Mouse (Mus musculus): ENCODE data around the gene Oxct1. TPM values are rescaled to one million over a fixed set of nuclear protein-coding genes. Genes with fewer than 3 reads are reported as not detected.

Oxct1 gene
- polyA plus RNA-seq, 1 experiment from 2014 or later: 196 TPM

DNA sequence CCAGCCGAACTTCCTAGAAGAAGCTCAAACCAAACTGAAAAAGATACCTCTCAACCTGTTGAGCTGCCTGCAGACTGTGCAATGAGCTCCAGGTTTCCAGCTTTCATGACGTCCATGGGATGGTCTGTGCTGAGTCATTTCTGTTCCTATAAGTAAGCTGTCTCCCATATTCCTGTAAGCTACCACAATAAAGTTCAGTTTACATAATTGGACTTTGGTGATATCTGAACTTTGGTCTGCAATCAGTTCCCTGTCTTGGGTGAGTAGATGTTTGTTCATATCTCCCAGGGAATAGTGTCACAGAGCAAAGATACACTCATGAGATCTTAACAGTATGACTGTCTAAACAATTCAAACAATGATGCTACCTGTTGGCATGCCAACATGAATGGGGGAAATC is 141.8 kb downstream of the Oxct1 start:
- no peak for ATAC-seq (replicated peaks; ENCODE audit: low FRiP score)
- no peaks in the 10 kb centered on the region for H3K4me1 ChIP-seq (replicated peaks; ENCODE audit: control insufficient read depth, insufficient read depth, low read length)
- H3K27ac ChIP-seq (ENCODE audit: low read depth, low read length): no peak overlapping the region
- no peaks in the 10 kb centered on the region for H3K9me3 ChIP-seq (ENCODE audit: control insufficient read depth, low read length)
- no peak overlapping the region for H3K9ac ChIP-seq (ENCODE audit: low read length)
- no peaks in the 10 kb centered on the region for H3K27me3 ChIP-seq (ENCODE audit: control insufficient read depth, insufficient read depth, low read length)
- no peak for DNase-seq (ENCODE audit: low spot score)
- 90% methylated on average over 2 of the region's 2 CpGs for WGBS
- H3K36me3 ChIP-seq (ENCODE audit: control insufficient read depth, insufficient read depth, low read length): no peaks in the 10 kb centered on the region
- H3K4me2 ChIP-seq (ENCODE audit: low read depth, low read length, severe bottlenecking): no peak overlapping the region
- H3K4me3 ChIP-seq (ENCODE audit: low read depth, low read length): no peak overlapping the region

DNA sequence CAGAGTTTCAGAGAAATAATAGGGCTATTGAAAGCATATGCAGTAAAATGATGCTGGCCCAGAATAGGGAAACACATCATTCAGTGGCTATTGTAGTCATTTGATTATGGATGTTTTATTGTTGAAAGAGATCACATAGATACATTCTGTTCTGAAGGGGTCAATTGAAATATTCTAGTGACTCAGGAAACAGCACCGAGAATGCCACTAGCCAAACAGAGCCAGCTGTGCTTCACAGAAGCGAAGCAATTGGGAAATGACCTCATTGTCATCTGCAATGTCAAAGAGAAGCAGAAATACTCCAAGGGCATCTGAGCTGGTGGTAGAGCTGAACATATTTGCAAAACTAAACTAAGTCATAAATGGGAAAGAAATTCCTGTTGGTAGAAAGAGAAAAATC is 145.4 kb downstream of the Oxct1 start:
- Histone ChIP-seq H3K4me2 (ENCODE audit: low read depth, low read length, severe bottlenecking) (no peak overlapping the region), H3K4me3 (ENCODE audit: low read depth, low read length) (no peak overlapping the region), H3K36me3 (ENCODE audit: control insufficient read depth, insufficient read depth, low read length) (no peaks in the 10 kb centered on the region), H3K27me3 (ENCODE audit: control insufficient read depth, insufficient read depth, low read length) (no peaks in the 10 kb centered on the region), H3K27ac (ENCODE audit: low read depth, low read length) (no peak overlapping the region), H3K4me1 (replicated peaks; ENCODE audit: control insufficient read depth, insufficient read depth, low read length) (no peaks in the 10 kb centered on the region), H3K9me3 (ENCODE audit: control insufficient read depth, low read length) (no peaks in the 10 kb centered on the region), H3K9ac (ENCODE audit: low read length) (no peak overlapping the region)
- DNase-seq (ENCODE audit: low spot score): no peak
- WGBS: 92% methylated on average over 2 of the region's 2 CpGs
- no peak for ATAC-seq (replicated peaks; ENCODE audit: low FRiP score)

GRCm38 (mm10) chr15:4197913-4198312 is 171.7 kb downstream of the Oxct1 start:
- no peak overlapping the region for H3K27ac ChIP-seq (ENCODE audit: low read depth, low read length)
- ATAC-seq (replicated peaks; ENCODE audit: low FRiP score): no peak
- no peaks in the 10 kb centered on the region for H3K27me3 ChIP-seq (ENCODE audit: control insufficient read depth, insufficient read depth, low read length)
- no peak overlapping the region for H3K4me3 ChIP-seq (ENCODE audit: low read depth, low read length)
- no peak for DNase-seq (ENCODE audit: low spot score)
- no peaks in the 10 kb centered on the region for H3K36me3 ChIP-seq (ENCODE audit: control insufficient read depth, insufficient read depth, low read length)
- no peaks in the 10 kb centered on the region for H3K9me3 ChIP-seq (ENCODE audit: control insufficient read depth, low read length)
- no peaks in the 10 kb centered on the region for H3K4me1 ChIP-seq (replicated peaks; ENCODE audit: control insufficient read depth, insufficient read depth, low read length)
- no peak overlapping the region for H3K4me2 ChIP-seq (ENCODE audit: low read depth, low read length, severe bottlenecking)
- no peak overlapping the region for H3K9ac ChIP-seq (ENCODE audit: low read length)

Other genes starting within 250 kb of the Oxct1 start
- gene Fbxo4, start 46.8 kb upstream of the Oxct1 start, polyA plus RNA-seq (2014; fragmentation: Nextera tagmentation; extraction: Ambion mirVana): 5.3 and 6.5 TPM in 2 replicates
- gene AW549877, start 30.6 kb upstream of the Oxct1 start, polyA plus RNA-seq (2014; fragmentation: Nextera tagmentation; extraction: Ambion mirVana): 57.6 and 61.7 TPM in 2 replicates

All from forebrain, embryonic 11.5 days (tissue).